Mouse (Mus musculus): Measurements from ENCODE around the gene Actr1a. TPM values are rescaled to one million over a fixed set of nuclear protein-coding genes. Genes with fewer than 3 reads are reported as not detected.

Gene Actr1a
- 122 TPM in 2 replicates for polyA plus RNA-seq (2015; fragmentation: Nextera tagmentation; extraction: Ambion mirVana)

GRCm38 (mm10) chr19:46395109-46396009, at the start of gene Actr1a:
Gene Actr1a, minus strand, starts transcription at chr19:46395748.
- peak within 1 kb of the TSS; percentile 66 for H3K4me2 ChIP-seq
- peak within 1 kb of the TSS; percentile 67 for H3K9ac ChIP-seq
- H3K36me3 ChIP-seq = 0 out of 2 replicates have a peak, but pooled peaks cover 3% of the 10 kb centered on the region
- no peaks in the 10 kb centered on the region for H3K9me3 ChIP-seq
- peak within 1 kb of the TSS; percentile 79 for H3K27ac ChIP-seq
- H3K4me3 ChIP-seq (replicated peaks) = peak within 1 kb of the TSS; percentile 87
- H3K27me3 ChIP-seq (replicated peaks) = no peaks in the 10 kb centered on the region
- under 1% methylated on average over 51 of the region's 51 CpGs for WGBS
- H3K4me1 ChIP-seq = peaks cover 39% of the 10 kb centered on the region
- peak; percentile 96 for ATAC-seq (ENCODE audit: insufficient read depth, low FRiP score, low read depth)

DNA sequence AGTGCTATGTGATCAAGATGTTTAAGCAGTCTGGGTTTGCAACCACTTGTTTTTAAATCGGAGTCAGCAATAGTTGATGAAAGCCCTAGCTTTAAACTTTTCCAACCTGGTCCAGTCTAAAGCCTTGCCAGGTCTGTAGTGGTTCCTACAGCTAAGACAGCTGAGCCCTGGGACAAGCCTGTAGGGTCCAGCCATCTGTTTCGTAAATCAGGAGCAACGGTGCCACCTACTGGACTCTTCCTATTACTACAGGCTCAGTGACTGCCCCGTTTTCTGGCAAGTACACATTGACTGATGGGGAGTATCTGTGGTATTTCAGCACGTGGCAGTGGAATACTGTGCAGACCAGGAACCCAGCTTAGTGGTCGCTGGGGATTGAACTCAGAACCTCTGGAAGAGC, 48.7 kb upstream of the Actr1a start:
- 6% methylated on average over 6 of the region's 6 CpGs for WGBS
- peaks cover 16% of the 10 kb centered on the region for H3K4me1 ChIP-seq

GRCm38 (mm10) chr19:46443509-46443908, 48.0 kb upstream of the Actr1a start:
- Histone ChIP-seq H3K27ac (peak overlapping the region; percentile 49), H3K27me3 (replicated peaks) (no peaks in the 10 kb centered on the region), H3K4me1 (peaks cover 16% of the 10 kb centered on the region), H3K4me3 (replicated peaks) (no peak overlapping the region), H3K4me2 (no peak overlapping the region), H3K9ac (no peak overlapping the region), H3K9me3 (no peaks in the 10 kb centered on the region), H3K36me3 (no peaks in the 10 kb centered on the region)
- 53% methylated on average over 6 of the region's 6 CpGs for WGBS
- no peak for ATAC-seq (ENCODE audit: insufficient read depth, low FRiP score, low read depth)

More for the DNA sequence above, 48.7 kb upstream of the Actr1a start:
- Histone ChIP-seq H3K4me3 (replicated peaks) (no peak overlapping the region), H3K4me2 (no peak overlapping the region), H3K9me3 (no peaks in the 10 kb centered on the region), H3K27me3 (replicated peaks) (no peaks in the 10 kb centered on the region), H3K36me3 (no peaks in the 10 kb centered on the region), H3K9ac (no peak overlapping the region), H3K27ac (no peak overlapping the region)
- peak; percentile 62; the same call in 1 of the 2 replicates for ATAC-seq (ENCODE audit: insufficient read depth, low FRiP score, low read depth)

DNA sequence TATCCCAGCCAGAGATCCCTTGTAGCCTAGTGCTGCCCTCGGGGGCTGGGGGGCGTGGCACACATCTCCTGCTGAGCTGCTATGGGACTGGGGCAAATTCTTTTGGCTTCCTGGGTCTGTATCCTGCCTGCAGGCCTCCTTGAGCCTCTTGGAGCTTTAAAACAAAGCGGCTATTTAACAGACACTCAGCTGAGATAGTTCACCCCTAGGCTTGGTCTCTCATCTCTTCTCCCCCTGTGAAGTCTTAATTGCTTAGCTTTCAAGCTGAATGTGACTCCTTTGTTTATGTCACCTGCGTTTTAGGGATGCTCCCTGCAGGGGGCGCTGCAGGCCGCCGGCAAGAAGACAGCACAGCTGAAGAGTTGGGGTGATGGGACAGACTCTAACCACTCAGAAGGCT, 39.9 kb upstream of the Actr1a start:
- 17% methylated on average over 7 of the region's 7 CpGs for WGBS
- H3K27ac ChIP-seq = no peak overlapping the region
- no peak overlapping the region for H3K4me2 ChIP-seq
- no peak for ATAC-seq (ENCODE audit: insufficient read depth, low FRiP score, low read depth)
- H3K4me1 ChIP-seq = peaks cover 13% of the 10 kb centered on the region
- H3K9me3 ChIP-seq = no peaks in the 10 kb centered on the region
- no peak overlapping the region for H3K9ac ChIP-seq
- no peaks in the 10 kb centered on the region for H3K36me3 ChIP-seq
- H3K27me3 ChIP-seq (replicated peaks) = no peaks in the 10 kb centered on the region
- no peak overlapping the region for H3K4me3 ChIP-seq (replicated peaks)

DNA sequence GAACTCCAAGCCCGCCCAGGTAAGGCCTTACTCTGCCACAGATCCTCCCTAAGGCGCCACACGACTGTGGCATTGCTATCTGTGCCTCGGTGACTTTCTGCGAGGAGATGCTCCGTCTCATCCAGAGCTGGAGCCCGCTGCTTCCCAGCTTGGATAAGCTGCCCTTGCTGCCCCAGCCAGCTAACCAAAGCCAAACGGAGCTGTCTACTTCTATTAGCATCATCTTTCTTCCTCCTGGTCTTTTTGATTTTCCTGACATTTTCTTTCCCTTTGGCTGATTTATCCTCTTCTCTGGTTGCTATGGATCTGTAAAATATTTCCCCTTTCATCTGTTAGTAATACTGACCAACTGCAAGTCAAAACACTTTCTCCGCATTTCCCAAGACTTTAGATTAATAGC, 39.0 kb upstream of the Actr1a start:
- no peak for ATAC-seq (ENCODE audit: insufficient read depth, low FRiP score, low read depth)
- H3K4me2 ChIP-seq = no peak overlapping the region
- 59% methylated on average over 9 of the region's 9 CpGs for WGBS
- peaks cover 13% of the 10 kb centered on the region for H3K4me1 ChIP-seq
- H3K27ac ChIP-seq = no peak overlapping the region
- no peaks in the 10 kb centered on the region for H3K36me3 ChIP-seq
- no peaks in the 10 kb centered on the region for H3K9me3 ChIP-seq
- no peaks in the 10 kb centered on the region for H3K27me3 ChIP-seq (replicated peaks)
- H3K9ac ChIP-seq = no peak overlapping the region
- H3K4me3 ChIP-seq (replicated peaks) = no peak overlapping the region

GRCm38 (mm10) chr19:46434148-46434547, 38.6 kb upstream of the Actr1a start:
- H3K4me3 ChIP-seq (replicated peaks) = no peak overlapping the region
- H3K27ac ChIP-seq = no peak overlapping the region
- WGBS = 62% methylated on average over 9 of the region's 9 CpGs
- H3K27me3 ChIP-seq (replicated peaks) = no peaks in the 10 kb centered on the region
- H3K36me3 ChIP-seq = no peaks in the 10 kb centered on the region
- H3K4me1 ChIP-seq = peaks cover 13% of the 10 kb centered on the region
- no peak overlapping the region for H3K4me2 ChIP-seq
- no peak for ATAC-seq (ENCODE audit: insufficient read depth, low FRiP score, low read depth)
- H3K9ac ChIP-seq = no peak overlapping the region
- no peaks in the 10 kb centered on the region for H3K9me3 ChIP-seq

GRCm38 (mm10) chr19:46433712-46434111, 38.2 kb upstream of the Actr1a start:
- 63% methylated on average over 7 of the region's 7 CpGs for WGBS

DNA sequence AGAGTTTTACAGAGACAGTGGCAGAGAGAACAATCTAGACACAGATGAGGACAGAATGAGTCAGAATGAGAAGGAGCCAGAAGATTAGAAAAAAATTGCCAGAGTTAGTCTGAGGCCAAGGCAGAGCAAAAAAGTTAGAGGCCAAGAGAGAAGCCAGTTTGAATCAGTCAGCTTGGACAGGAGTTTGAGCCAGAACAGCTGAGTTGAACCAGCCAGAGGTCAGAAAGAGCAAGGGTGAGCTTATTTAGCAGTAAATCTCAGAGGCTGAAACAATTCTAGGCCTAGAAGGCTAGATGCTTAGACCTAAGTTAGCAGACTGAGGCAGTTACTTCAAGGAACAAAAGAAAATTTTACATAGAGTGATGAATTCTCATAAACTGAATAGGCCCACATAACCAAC, 33.7 kb upstream of the Actr1a start:
- no peak for ATAC-seq (ENCODE audit: insufficient read depth, low FRiP score, low read depth)
- H3K4me3 ChIP-seq (replicated peaks) = no peak overlapping the region
- no peak overlapping the region for H3K4me2 ChIP-seq
- no peaks in the 10 kb centered on the region for H3K27me3 ChIP-seq (replicated peaks)
- H3K9me3 ChIP-seq = no peaks in the 10 kb centered on the region
- peaks cover 5% of the 10 kb centered on the region; the same call in 1 of the 2 replicates for H3K36me3 ChIP-seq
- H3K27ac ChIP-seq = no peak overlapping the region
- peaks cover 9% of the 10 kb centered on the region for H3K4me1 ChIP-seq
- no peak overlapping the region for H3K9ac ChIP-seq

More at GRCm38 (mm10) chr19:46433712-46434111, 38.2 kb upstream of the Actr1a start:
- Histone ChIP-seq H3K36me3 (no peaks in the 10 kb centered on the region), H3K27ac (no peak overlapping the region), H3K9ac (no peak overlapping the region), H3K9me3 (no peaks in the 10 kb centered on the region), H3K27me3 (replicated peaks) (no peaks in the 10 kb centered on the region), H3K4me2 (no peak overlapping the region), H3K4me1 (peaks cover 13% of the 10 kb centered on the region), H3K4me3 (replicated peaks) (no peak overlapping the region)
- ATAC-seq (ENCODE audit: insufficient read depth, low FRiP score, low read depth) = no peak

- no peaks in the 10 kb centered on the region for H3K9me3 ChIP-seq
- no peaks in the 10 kb centered on the region for H3K27me3 ChIP-seq (replicated peaks)
- no peak for ATAC-seq (ENCODE audit: insufficient read depth, low FRiP score, low read depth)
- no peak overlapping the region for H3K4me2 ChIP-seq
- peaks cover 15% of the 10 kb centered on the region for H3K4me1 ChIP-seq
- no peak overlapping the region for H3K4me3 ChIP-seq (replicated peaks)
- WGBS = 77% methylated on average over 12 of the region's 12 CpGs
- H3K27ac ChIP-seq = no peak overlapping the region
- H3K9ac ChIP-seq = no peak overlapping the region
- H3K36me3 ChIP-seq = peaks cover 5% of the 10 kb centered on the region; the same call in 1 of the 2 replicates
These were observed 30.9 kb upstream of the Actr1a start for GRCm38 (mm10) chr19:46426488-46426887.

- H3K4me2 ChIP-seq = no peak overlapping the region
- no peak for ATAC-seq (ENCODE audit: insufficient read depth, low FRiP score, low read depth)
- peaks cover 5% of the 10 kb centered on the region; the same call in 1 of the 2 replicates for H3K36me3 ChIP-seq
- WGBS = 90% methylated on average over 8 of the region's 8 CpGs
- H3K4me3 ChIP-seq (replicated peaks) = no peak overlapping the region
- no peak overlapping the region for H3K27ac ChIP-seq
- H3K4me1 ChIP-seq = peaks cover 13% of the 10 kb centered on the region
- no peaks in the 10 kb centered on the region for H3K9me3 ChIP-seq
- no peaks in the 10 kb centered on the region for H3K27me3 ChIP-seq (replicated peaks)
- H3K9ac ChIP-seq = no peak overlapping the region
These were observed 29.7 kb upstream of the Actr1a start for GRCm38 (mm10) chr19:46425266-46425665.

DNA sequence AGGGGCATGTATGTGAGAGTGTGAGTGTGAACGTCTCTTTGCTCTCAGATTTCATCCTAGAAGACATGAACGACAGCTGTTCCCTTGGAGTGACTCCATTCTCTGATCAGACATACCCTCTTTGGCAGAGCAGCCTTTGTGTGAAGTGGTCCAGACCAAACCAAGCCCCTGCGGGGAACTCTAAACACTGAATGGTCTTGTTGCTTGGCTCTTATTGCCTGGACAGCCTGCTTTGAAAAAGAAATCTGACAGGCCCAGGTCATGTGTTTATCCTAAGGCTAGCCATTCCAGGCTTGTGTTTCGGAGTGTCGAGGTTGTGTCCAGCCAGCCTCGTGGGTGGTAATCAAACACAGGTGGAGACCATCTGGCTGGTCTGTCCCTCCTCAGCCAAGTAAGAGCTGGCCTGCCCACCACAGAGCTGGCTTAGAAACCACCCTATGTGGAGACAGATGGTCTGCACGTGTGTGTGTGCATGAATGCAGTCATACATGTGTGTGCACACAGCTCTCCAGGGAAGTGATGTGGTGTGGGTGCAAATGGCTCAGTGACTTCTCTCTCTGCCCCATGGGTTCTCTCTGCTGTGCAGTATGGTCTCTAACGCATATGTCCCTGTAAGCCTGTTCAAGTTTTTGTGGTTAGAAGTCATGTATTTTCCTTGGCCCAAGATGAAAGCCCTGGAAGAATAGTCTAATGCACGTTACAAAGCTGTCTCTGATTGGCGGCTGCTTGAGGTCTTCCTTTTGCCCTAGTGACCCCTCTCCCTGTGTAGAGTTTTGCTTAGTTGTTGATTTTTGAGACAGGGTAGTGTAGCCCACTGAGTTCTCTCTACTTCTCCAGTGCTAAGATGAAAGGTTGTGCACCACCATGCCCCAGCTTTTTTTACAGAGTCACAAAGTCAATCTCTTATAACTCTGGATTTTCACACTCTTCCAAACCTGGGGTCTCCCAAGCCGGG, 27.1 kb upstream of the Actr1a start:
- WGBS = 35% methylated on average over 11 of the region's 11 CpGs

More for the DNA sequence above, 27.1 kb upstream of the Actr1a start:
- Histone ChIP-seq H3K27ac (peak overlapping the region; percentile 32; the same call in 1 of the 2 replicates), H3K27me3 (replicated peaks) (no peaks in the 10 kb centered on the region), H3K9me3 (no peaks in the 10 kb centered on the region), H3K4me2 (no peak overlapping the region), H3K36me3 (peaks cover 5% of the 10 kb centered on the region; the same call in 1 of the 2 replicates), H3K4me1 (peaks cover 13% of the 10 kb centered on the region), H3K9ac (no peak overlapping the region), H3K4me3 (replicated peaks) (no peak overlapping the region)
- peak; percentile 70; the same call in 1 of the 2 replicates for ATAC-seq (ENCODE audit: insufficient read depth, low FRiP score, low read depth)
